Mouse (Mus musculus) lung, embryonic 14.5 days (tissue): ENCODE data around the gene Tspan18. TPM values are rescaled to one million over a fixed set of nuclear protein-coding genes. Genes with fewer than 3 reads are reported as not detected.
A peak's percentile ranks its signal among the peaks of the same experiment; 100 is the strongest.

Source experiments
- ATAC-seq: fragments of 200-750 bp; cut with Nextera tagmentation; 2 replicates; pipeline ENCODE4 v1.8.0; 2017; ENCODE audit warnings: mild to moderate bottlenecking, moderate TSS enrichment, moderate library complexity; ENCODE audit not compliant: insufficient read depth
- DNase-seq: peaks from one replicate; pipeline ENCODE4 v3.0.0-alpha.2; 2015
- H3K27ac ChIP-seq: fragments of 300-500 bp; sonication (generic); 2 replicates; pipeline ENCODE4 v1.5.1; 2014; ENCODE audit warnings: low read depth, mild to moderate bottlenecking, moderate library complexity
- H3K27me3 ChIP-seq: fragments of 300-500 bp; sonication (generic); 2 replicates; pipeline ENCODE4 v1.6.1; 2014; ENCODE audit warnings: low read length, control low read depth; ENCODE audit not compliant: insufficient read depth
- H3K36me3 ChIP-seq: fragments of 300-500 bp; sonication (generic); 2 replicates; pipeline ENCODE4 v1.6.1; 2014; ENCODE audit warnings: control low read depth; ENCODE audit not compliant: insufficient read depth
- H3K4me1 ChIP-seq: fragments of 300-500 bp; sonication (generic); 2 replicates; pipeline ENCODE4 v1.6.1; 2014; ENCODE audit warnings: antibody characterized with exemption, control low read depth; ENCODE audit not compliant: insufficient read depth
- H3K4me2 ChIP-seq: fragments of 300-500 bp; sonication (generic); 2 replicates; pipeline ENCODE4 v1.6.1; 2014; ENCODE audit warnings: mild to moderate bottlenecking
- H3K4me3 ChIP-seq: fragments of 300-500 bp; sonication (generic); 2 replicates; pipeline ENCODE4 v1.5.1; 2014; ENCODE audit warnings: low read depth, low read length
- H3K9ac ChIP-seq: fragments of 300-500 bp; sonication (generic); 2 replicates; pipeline ENCODE4 v1.6.1; 2014
- H3K9me3 ChIP-seq: fragments of 300-500 bp; sonication (generic); 2 replicates; pipeline ENCODE4 v1.6.1; 2016; ENCODE audit warnings: low read depth, low read length, control low read depth
- CTCF ChIP-seq: IDR thresholded peaks from 2 replicates; pipeline ENCODE4 v1.5.1; 2016; ENCODE audit warnings: antibody characterized with exemption, low read depth
- WGBS: fragments of 180-500 bp; shearing (Covaris S2); extraction: QIAGEN DNeasy Blood & Tissue Kit; methylation state at CpG from one replicate; pipeline ENCODE4 v1.1.7; 2014; 5-methylcytosine and 5-hydroxymethylcytosine counted together
- polyA plus RNA-seq: library from polyadenylated mRNA; unstranded; fragments of >200 nt; fragmentation: Nextera tagmentation; extraction: Ambion mirVana; gene quantifications from 2 replicates; pipeline ENCODE4 v1.2.1, GENCODE M21; 2014

The Tspan18 gene
- polyA plus RNA-seq, 1 experiment from 2014 or later = 36.8 TPM

DNA sequence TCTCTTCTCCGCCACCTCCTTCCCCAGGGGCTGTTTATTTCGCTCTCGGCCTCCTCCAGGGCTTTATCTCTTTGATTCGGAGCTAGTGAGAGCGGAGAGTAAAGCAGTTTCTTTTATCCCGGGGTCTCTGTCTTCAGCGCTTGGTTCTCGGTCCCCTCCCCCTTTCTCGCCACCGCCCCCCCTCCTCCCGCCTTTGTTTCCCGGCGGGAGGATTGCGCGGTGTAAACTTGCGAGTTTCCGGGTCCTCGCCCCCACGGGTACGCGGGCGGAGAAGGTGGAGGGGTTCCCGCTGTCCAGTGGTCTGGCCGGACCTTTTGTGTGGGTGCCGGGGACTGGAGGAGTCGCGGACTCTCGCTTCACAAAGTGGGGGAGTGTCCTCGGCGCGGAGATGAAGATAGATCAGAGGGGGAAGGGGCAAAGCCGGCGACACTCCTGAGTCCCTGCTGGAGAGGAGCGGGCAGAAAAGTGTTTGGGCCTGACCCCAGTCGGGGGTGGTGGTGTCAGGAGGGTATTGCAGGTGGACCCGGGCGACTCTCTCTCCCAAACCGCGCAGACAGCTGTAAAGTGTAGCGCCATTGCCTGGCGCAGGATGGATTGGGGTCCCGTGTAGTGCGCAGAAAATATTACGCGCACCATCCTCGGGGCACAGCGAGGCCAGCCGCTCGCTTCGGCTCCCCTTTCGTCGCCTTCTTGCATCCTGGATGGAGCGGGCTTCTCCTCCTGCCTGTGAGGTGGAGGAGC is 146.1 kb downstream of the Tspan18 start:
- peak overlapping the region; percentile 99 for H3K4me2 ChIP-seq
- no peak for TF ChIP-seq CTCF
- DNase-seq = peak; percentile 50
- no peak; the same call in 1 of the 2 replicates for ATAC-seq
- H3K9ac ChIP-seq = peak overlapping the region; percentile 68
- H3K4me1 ChIP-seq = peaks cover 6% of the 10 kb centered on the region; the same call in 1 of the 2 replicates
- peak overlapping the region; percentile 36; the same call in 1 of the 2 replicates for H3K27ac ChIP-seq
- no peaks in the 10 kb centered on the region for H3K36me3 ChIP-seq
- H3K27me3 ChIP-seq = peaks cover 8% of the 10 kb centered on the region; the same call in 1 of the 2 replicates
- no peaks in the 10 kb centered on the region for H3K9me3 ChIP-seq
- peak overlapping the region; percentile 68 for H3K4me3 ChIP-seq
- WGBS = under 1% methylated on average over 53 of the region's 53 CpGs

- Histone ChIP-seq H3K27me3 (peaks cover 8% of the 10 kb centered on the region; the same call in 1 of the 2 replicates), H3K9ac (peak within 1 kb of the TSS; percentile 68), H3K9me3 (no peaks in the 10 kb centered on the region), H3K36me3 (no peaks in the 10 kb centered on the region), H3K4me3 (peak within 1 kb of the TSS; percentile 68), H3K27ac (peak within 1 kb of the TSS; percentile 36; the same call in 1 of the 2 replicates), H3K4me2 (peak within 1 kb of the TSS; percentile 99), H3K4me1 (peaks cover 6% of the 10 kb centered on the region; the same call in 1 of the 2 replicates)
- peak; percentile 63 for TF ChIP-seq CTCF
- DNase-seq (peak; percentile 87), ATAC-seq (peak; percentile 88)
- WGBS = under 1% methylated on average over 69 of the region's 69 CpGs
These were observed 146.8 kb downstream of the Tspan18 start, which contains the start of gene Trp53i11 for GRCm38 (mm10) chr2:93187323-93187996. Trp53i11 (plus strand) TSS chr2:93187548.

- no peak for ATAC-seq
- Histone ChIP-seq H3K9ac (no peak overlapping the region), H3K9me3 (no peaks in the 10 kb centered on the region), H3K27me3 (peaks cover 25% of the 10 kb centered on the region), H3K27ac (no peak overlapping the region), H3K36me3 (no peaks in the 10 kb centered on the region), H3K4me3 (no peak overlapping the region), H3K4me2 (no peak overlapping the region), H3K4me1 (peaks cover 3% of the 10 kb centered on the region; the same call in 1 of the 2 replicates)
- WGBS = 68% methylated on average over 11 of the region's 11 CpGs
- no peak for DNase-seq
- TF ChIP-seq CTCF = no peak
These were observed 151.4 kb downstream of the Tspan18 start for GRCm38 (mm10) chr2:93182859-93183258.

DNA sequence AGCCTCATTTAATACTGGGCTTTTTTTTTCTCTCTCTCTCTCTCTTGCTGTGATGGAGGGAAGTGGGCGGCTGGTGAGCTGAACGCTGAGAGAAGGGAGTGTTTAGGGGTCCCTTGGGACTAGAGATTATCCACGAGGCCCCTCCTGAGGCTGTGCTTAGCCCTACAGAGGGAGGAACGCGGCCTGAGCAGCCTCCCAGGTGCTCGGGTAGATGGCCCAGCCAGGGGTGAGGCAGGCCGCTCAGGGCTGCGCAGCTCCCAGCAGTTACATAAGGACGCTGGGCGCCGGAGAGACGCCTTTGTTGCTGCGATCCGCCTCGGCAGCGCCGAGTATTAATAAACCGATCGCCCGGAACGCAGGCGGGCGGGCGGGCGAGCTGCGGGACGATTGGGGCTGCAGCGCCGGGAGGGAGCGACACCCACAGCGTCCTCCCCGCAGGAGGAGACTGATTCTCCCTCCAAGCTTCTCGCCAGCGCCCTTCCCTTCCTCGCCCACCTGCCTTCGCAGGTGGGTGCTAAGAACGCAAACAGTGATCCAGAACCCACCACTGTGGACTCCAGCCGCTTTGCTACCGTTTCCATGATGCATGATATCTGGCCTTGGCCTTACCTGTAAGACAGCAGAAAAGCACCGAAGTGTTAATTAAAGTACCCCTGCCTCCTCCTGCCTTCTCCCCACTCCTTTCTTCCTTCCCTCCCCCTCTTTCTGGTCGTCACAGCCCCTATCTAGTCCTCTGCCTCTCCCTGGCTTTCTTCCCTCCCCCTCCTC is 154.0 kb downstream of the Tspan18 start:
- ATAC-seq (no peak), DNase-seq (peak; percentile 67)
- Histone ChIP-seq H3K9ac (peak overlapping the region; percentile 50), H3K4me2 (peak overlapping the region; percentile 61), H3K27me3 (peaks cover 17% of the 10 kb centered on the region), H3K27ac (no peak overlapping the region), H3K4me1 (peaks cover 18% of the 10 kb centered on the region), H3K4me3 (peak overlapping the region; percentile 26), H3K36me3 (no peaks in the 10 kb centered on the region), H3K9me3 (no peaks in the 10 kb centered on the region)
- TF ChIP-seq CTCF = no peak
- WGBS = 4% methylated on average over 41 of the region's 41 CpGs

- 64% methylated on average over 5 of the region's 5 CpGs for WGBS
- H3K27ac ChIP-seq = no peak overlapping the region
- no peak overlapping the region; the same call in 1 of the 2 replicates for H3K4me2 ChIP-seq
- ATAC-seq (no peak), DNase-seq (no peak)
- H3K36me3 ChIP-seq = no peaks in the 10 kb centered on the region
- H3K9me3 ChIP-seq = no peaks in the 10 kb centered on the region
- H3K9ac ChIP-seq = no peak overlapping the region
- H3K4me3 ChIP-seq = no peak overlapping the region
- H3K27me3 ChIP-seq = peaks cover 17% of the 10 kb centered on the region
- no peak for TF ChIP-seq CTCF
- H3K4me1 ChIP-seq = peaks cover 21% of the 10 kb centered on the region
These were observed 154.7 kb downstream of the Tspan18 start for GRCm38 (mm10) chr2:93179603-93180002.

- Histone ChIP-seq H3K4me2 (no peak overlapping the region), H3K27me3 (peaks cover 17% of the 10 kb centered on the region), H3K9me3 (no peaks in the 10 kb centered on the region), H3K4me3 (no peak overlapping the region), H3K4me1 (peaks cover 21% of the 10 kb centered on the region), H3K36me3 (no peaks in the 10 kb centered on the region), H3K27ac (no peak overlapping the region), H3K9ac (no peak overlapping the region)
- DNase-seq (no peak), ATAC-seq (no peak)
- no peak for TF ChIP-seq CTCF
- 80% methylated on average over 4 of the region's 4 CpGs for WGBS
These were observed 156.0 kb downstream of the Tspan18 start for GRCm38 (mm10) chr2:93178313-93178677.
